Mouse (Mus musculus): ENCODE results near the gene Heg1. TPM values are rescaled to one million over a fixed set of nuclear protein-coding genes. Genes with fewer than 3 reads are reported as not detected.

The Heg1 gene
- polyA plus RNA-seq, 2 experiments = 3.2 to 3.5 TPM

- no peaks in the 10 kb centered on the region for H3K27me3 ChIP-seq (ENCODE audit: control insufficient read depth, insufficient read depth, low read length)
- peaks cover 3 to 34% of the 10 kb centered on the region in 2 experiments for H3K4me1 ChIP-seq (replicated peaks; ENCODE audit: control insufficient read depth in 2 of 2, insufficient read depth in 2 of 2, low read length in 1 of 2)
- H3K27ac ChIP-seq = no peak overlapping the region
- H3K9me3 ChIP-seq (ENCODE audit: control insufficient read depth, low read length) = no peaks in the 10 kb centered on the region
- no peak overlapping the region for H3K4me2 ChIP-seq (ENCODE audit: low read depth)
- no peak for DNase-seq (ENCODE audit: low read depth in 3 of 3, low spot score in 3 of 3)
- H3K4me3 ChIP-seq (ENCODE audit: insufficient read depth in 1 of 2, low read depth in 2 of 2, low read length in 2 of 2) = no peak overlapping the region
- WGBS (ENCODE audit: insufficient replicate concordance) = 19% methylated on average over 5 of the region's 5 CpGs
- peak; percentile 74; the same call in 1 of the 2 replicates for ATAC-seq (ENCODE audit: insufficient read depth)
- no peak overlapping the region; the same call in 1 of the 2 replicates for H3K9ac ChIP-seq (replicated peaks)
- TF ChIP-seq EP300 (IDR thresholded peaks at IDR 0.05; ENCODE audit: low read depth) (no peak; the same call in 1 of the 2 replicates), CTCF (IDR thresholded peaks at IDR 0.05; ENCODE audit: low read depth) (no peak)
- no peaks in the 10 kb centered on the region for H3K36me3 ChIP-seq (replicated peaks; ENCODE audit: control insufficient read depth, insufficient read depth, low read depth)
Measured at GRCm38 (mm10) chr16:33781789-33782728, 97.9 kb downstream of the Heg1 start.

- no peak overlapping the region for H3K9ac ChIP-seq (replicated peaks)
- no peaks in the 10 kb centered on the region for H3K27me3 ChIP-seq (ENCODE audit: control insufficient read depth, insufficient read depth, low read length)
- no peak overlapping the region for H3K27ac ChIP-seq
- 30% methylated on average over 1 of the region's 1 CpGs for WGBS (ENCODE audit: insufficient replicate concordance)
- H3K4me2 ChIP-seq (ENCODE audit: low read depth) = no peak overlapping the region
- H3K9me3 ChIP-seq (ENCODE audit: control insufficient read depth, low read length) = no peaks in the 10 kb centered on the region
- ATAC-seq (ENCODE audit: insufficient read depth) (no peak), DNase-seq (ENCODE audit: low read depth in 3 of 3, low spot score in 3 of 3) (no peak)
- H3K36me3 ChIP-seq (replicated peaks; ENCODE audit: control insufficient read depth, insufficient read depth, low read depth) = no peaks in the 10 kb centered on the region
- no peak for TF ChIP-seq EP300 (IDR thresholded peaks at IDR 0.05; ENCODE audit: low read depth)
- TF ChIP-seq CTCF (IDR thresholded peaks at IDR 0.05; ENCODE audit: low read depth) = no peak
- no peak overlapping the region for H3K4me3 ChIP-seq (ENCODE audit: insufficient read depth in 1 of 2, low read depth in 2 of 2, low read length in 2 of 2)
- H3K4me1 ChIP-seq (replicated peaks; ENCODE audit: control insufficient read depth in 2 of 2, insufficient read depth in 2 of 2, low read length in 1 of 2) = peaks cover 3 to 38% of the 10 kb centered on the region in 2 experiments
Measured at GRCm38 (mm10) chr16:33782729-33783091, 98.5 kb downstream of the Heg1 start.

- DNase-seq (ENCODE audit: low read depth in 3 of 3, low spot score in 3 of 3) (no peak), ATAC-seq (ENCODE audit: insufficient read depth) (no peak)
- 7% methylated on average over 1 of the region's 1 CpGs for WGBS (ENCODE audit: insufficient replicate concordance)
- TF ChIP-seq CTCF (IDR thresholded peaks at IDR 0.05; ENCODE audit: low read depth) = no peak
- no peak for TF ChIP-seq EP300 (IDR thresholded peaks at IDR 0.05; ENCODE audit: low read depth)
- Histone ChIP-seq H3K9me3 (ENCODE audit: control insufficient read depth, low read length) (no peaks in the 10 kb centered on the region), H3K36me3 (replicated peaks; ENCODE audit: control insufficient read depth, insufficient read depth, low read depth) (no peaks in the 10 kb centered on the region), H3K27ac (no peak overlapping the region), H3K4me2 (ENCODE audit: low read depth) (no peak overlapping the region), H3K4me1 (replicated peaks; ENCODE audit: control insufficient read depth in 2 of 2, insufficient read depth in 2 of 2, low read length in 1 of 2) (peaks cover 3 to 37% of the 10 kb centered on the region in 2 experiments), H3K9ac (replicated peaks) (no peak overlapping the region), H3K4me3 (ENCODE audit: insufficient read depth in 1 of 2, low read depth in 2 of 2, low read length in 2 of 2) (no peak overlapping the region), H3K27me3 (ENCODE audit: control insufficient read depth, insufficient read depth, low read length) (no peaks in the 10 kb centered on the region)
Measured at GRCm38 (mm10) chr16:33784547-33784946, 100.4 kb downstream of the Heg1 start.

- Histone ChIP-seq H3K27me3 (ENCODE audit: control insufficient read depth, insufficient read depth, low read length) (no peaks in the 10 kb centered on the region), H3K4me3 (ENCODE audit: insufficient read depth in 1 of 2, low read depth in 2 of 2, low read length in 2 of 2) (no peak overlapping the region), H3K4me1 (replicated peaks; ENCODE audit: control insufficient read depth in 2 of 2, insufficient read depth in 2 of 2, low read length in 1 of 2) (peaks cover 3 to 37% of the 10 kb centered on the region in 2 experiments), H3K36me3 (replicated peaks; ENCODE audit: control insufficient read depth, insufficient read depth, low read depth) (no peaks in the 10 kb centered on the region), H3K9ac (replicated peaks) (no peak overlapping the region), H3K4me2 (ENCODE audit: low read depth) (no peak overlapping the region), H3K9me3 (ENCODE audit: control insufficient read depth, low read length) (no peaks in the 10 kb centered on the region), H3K27ac (no peak overlapping the region)
- TF ChIP-seq CTCF (IDR thresholded peaks at IDR 0.05; ENCODE audit: low read depth) (no peak), EP300 (IDR thresholded peaks at IDR 0.05; ENCODE audit: low read depth) (no peak)
- 10% methylated on average over 8 of the region's 8 CpGs for WGBS (ENCODE audit: insufficient replicate concordance)
- DNase-seq (ENCODE audit: low read depth in 3 of 3, low spot score in 3 of 3) (no peak), ATAC-seq (ENCODE audit: insufficient read depth) (peak; percentile 42; the same call in 1 of the 2 replicates)
Measured at GRCm38 (mm10) chr16:33785092-33785704, 101.0 kb downstream of the Heg1 start.
